Comparison of ENCODE assay signal across 9 mouse cellular contexts in the genomic region with DNA sequence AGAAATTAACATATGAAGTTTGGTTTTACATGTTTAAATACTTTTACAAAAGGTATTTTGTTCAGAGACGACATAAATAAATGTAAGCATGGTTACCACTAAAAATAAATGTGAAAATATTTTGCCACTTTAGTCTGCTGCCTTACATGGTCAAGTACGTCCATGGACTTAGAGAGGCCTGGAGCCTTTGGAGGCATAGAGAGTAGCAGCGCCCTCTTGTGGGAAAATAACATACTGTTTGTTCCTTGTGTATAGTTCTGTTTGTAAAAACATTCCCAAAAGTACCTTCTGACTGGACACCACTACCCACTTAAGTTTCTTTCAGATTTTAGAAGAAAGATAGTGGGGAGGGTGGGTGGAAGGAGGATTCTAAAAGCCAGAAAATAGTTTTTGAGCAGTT. TPM values are rescaled to one million over a fixed set of nuclear protein-coding genes. Genes with fewer than 3 reads are reported as not detected.
DNase-seq lines count a peak whose midpoint lies in the region; ATAC-seq and TF ChIP-seq lines count a peak whose summit lies in the region.
"Had no signal": no experiment of that assay in that cellular context is flagged by ENCODE, and none has a peak within 500 bp of the region (broad histone marks: within the 10 kb centered on the region; RNA-seq: fewer than 3 reads in every experiment).

No protein-coding gene starts in this region.

- no peaks in the 10 kb centered on the region for H3K27me3 ChIP-seq in forebrain, embryonic 14.5 days (replicated peaks; ENCODE audit: control insufficient read depth, insufficient read depth, low read length)
- H3K27me3 ChIP-seq in forebrain, embryonic 12.5 days = no peaks in the 10 kb centered on the region
- H3K27me3 ChIP-seq in liver, adult 2 months (ENCODE audit: control insufficient read depth, insufficient read depth, low read length) = no peaks in the 10 kb centered on the region
- no peaks in the 10 kb centered on the region for H3K27me3 ChIP-seq in liver, embryonic 11.5 days (replicated peaks; ENCODE audit: control insufficient read depth, insufficient read depth, low read length)
- H3K27me3 ChIP-seq: neural tube, embryonic 12.5 days had no signal

- no peak overlapping the region for H3K9ac ChIP-seq in forebrain, embryonic 14.5 days (ENCODE audit: low read length)
- no peak overlapping the region for H3K9ac ChIP-seq in forebrain, embryonic 12.5 days
- H3K9ac ChIP-seq in liver, adult 2 months (ENCODE audit: low read depth, low read length) = no peak overlapping the region
- no peak overlapping the region for H3K9ac ChIP-seq in liver, embryonic 11.5 days (ENCODE audit: low read depth, low read length)
- H3K9ac ChIP-seq: neural tube, embryonic 12.5 days had no signal

- H3K36me3 ChIP-seq in forebrain, embryonic 14.5 days (ENCODE audit: control insufficient read depth, insufficient read depth, low read length) = peaks cover 31% of the 10 kb centered on the region
- peaks cover 50% of the 10 kb centered on the region for H3K36me3 ChIP-seq in forebrain, embryonic 12.5 days (replicated peaks)
- peaks cover 31% of the 10 kb centered on the region for H3K36me3 ChIP-seq in liver, adult 2 months (ENCODE audit: control insufficient read depth, insufficient read depth, low read length)
- peaks cover 23% of the 10 kb centered on the region; the same call in 1 of the 2 replicates for H3K36me3 ChIP-seq in liver, embryonic 11.5 days (ENCODE audit: control insufficient read depth, insufficient read depth, low read length)

- WGBS in forebrain, embryonic 14.5 days = 35% methylated on average over 3 of the region's 3 CpGs
- WGBS in forebrain, embryonic 12.5 days = 43% methylated on average over 3 of the region's 3 CpGs
- 45% methylated on average over 3 of the region's 3 CpGs for WGBS in liver, adult 2 months
- WGBS in liver, embryonic 11.5 days = 49% methylated on average over 3 of the region's 3 CpGs

- no peak for ATAC-seq in forebrain, embryonic 14.5 days
- no peak for ATAC-seq in forebrain, embryonic 12.5 days (ENCODE audit: low FRiP score)
- ATAC-seq in liver, embryonic 11.5 days (replicated peaks; ENCODE audit: low FRiP score) = no peak

- H3K4me1 ChIP-seq in forebrain, embryonic 14.5 days (ENCODE audit: control insufficient read depth, insufficient read depth, low read length) = peaks cover 24% of the 10 kb centered on the region
- peaks cover 39% of the 10 kb centered on the region for H3K4me1 ChIP-seq in forebrain, embryonic 12.5 days
- H3K4me1 ChIP-seq in liver, adult 2 months (ENCODE audit: control insufficient read depth, insufficient read depth, low read length) = no peaks in the 10 kb centered on the region
- no peaks in the 10 kb centered on the region for H3K4me1 ChIP-seq in liver, embryonic 11.5 days (replicated peaks; ENCODE audit: control insufficient read depth, insufficient read depth, low read length)

- peaks cover 3% of the 10 kb centered on the region; the same call in 1 of the 2 replicates for H3K79me2 ChIP-seq in liver, adult 2 months (ENCODE audit: control insufficient read depth, insufficient read depth, low read length)

- peak; percentile 57 for TF ChIP-seq CTCF in liver, adult 2 months (IDR thresholded peaks at IDR 0.05; ENCODE audit: low read depth, low read length)

- TF ChIP-seq POLR2A in liver, adult 2 months (IDR thresholded peaks at IDR 0.05; ENCODE audit: extremely low read depth, insufficient read depth, low read length) = no peak

- peak; percentile 78 for DNase-seq in forebrain, embryonic 14.5 days (ENCODE audit: low spot score)
- peak; percentile 62 for DNase-seq in liver, adult 2 months (ENCODE audit: extremely low read depth, low read depth, low spot score)
- no peak for DNase-seq in liver, embryonic 11.5 days (ENCODE audit: low spot score)
- DNase-seq in MEL-GATA-1-ER (ENCODE audit: extremely low read depth, low read depth) = peak; percentile 10
- DNase-seq in embryo, embryonic 11.5 days (ENCODE audit: low read depth, low spot score) = peak; percentile 49
- peak; percentile 60 for DNase-seq in naive thymus-derived CD4-positive, alpha-beta T cell, adult 2 months (ENCODE audit: low read depth)
- no peak for DNase-seq in spleen, postnatal 4 days (ENCODE audit: low spot score in 2 of 2)

- H3K4me2 ChIP-seq in forebrain, embryonic 14.5 days (ENCODE audit: low read length) = no peak overlapping the region
- H3K4me2 ChIP-seq in forebrain, embryonic 12.5 days = no peak overlapping the region
- H3K4me2 ChIP-seq in liver, embryonic 11.5 days = no peak overlapping the region
- H3K4me2 ChIP-seq: neural tube, embryonic 12.5 days had no signal

- H3K27ac ChIP-seq in forebrain, embryonic 14.5 days (ENCODE audit: low read depth, low read length) = no peak overlapping the region
- H3K27ac ChIP-seq in forebrain, embryonic 12.5 days = no peak overlapping the region
- no peak overlapping the region for H3K27ac ChIP-seq in liver, adult 2 months (replicated peaks; ENCODE audit: insufficient read depth, low read depth, low read length)
- no peak overlapping the region for H3K27ac ChIP-seq in liver, embryonic 11.5 days (ENCODE audit: low read depth, low read length)
- H3K27ac ChIP-seq: neural tube, embryonic 12.5 days had no signal

- no peaks in the 10 kb centered on the region for H3K9me3 ChIP-seq in forebrain, embryonic 14.5 days (replicated peaks; ENCODE audit: control insufficient read depth, low read length)
- H3K9me3 ChIP-seq in forebrain, embryonic 12.5 days = no peaks in the 10 kb centered on the region
- H3K9me3 ChIP-seq in liver, embryonic 11.5 days (ENCODE audit: control insufficient read depth, low read length) = no peaks in the 10 kb centered on the region
- H3K9me3 ChIP-seq: neural tube, embryonic 12.5 days had no signal

- H3K4me3 ChIP-seq in forebrain, embryonic 14.5 days (ENCODE audit: low read depth, low read length) = no peak overlapping the region
- H3K4me3 ChIP-seq in forebrain, embryonic 12.5 days (replicated peaks) = no peak overlapping the region
- H3K4me3 ChIP-seq in liver, adult 2 months (ENCODE audit: insufficient read depth, low read depth, low read length) = no peak overlapping the region
- no peak overlapping the region for H3K4me3 ChIP-seq in liver, embryonic 11.5 days (ENCODE audit: low read depth, low read length)
- H3K4me3 ChIP-seq: neural tube, embryonic 12.5 days had no signal

RNA-seq across cellular contexts. Expression of a gene that starts 34.0 kb away (rescaled TPM):
- 102 and 105 TPM in 2 replicates for polyA plus RNA-seq in forebrain, embryonic 14.5 days (2014; fragmentation: Nextera tagmentation; extraction: Ambion mirVana)
- 113 and 117 TPM in 2 replicates for polyA plus RNA-seq in forebrain, embryonic 12.5 days (2016; fragmentation: Nextera tagmentation; extraction: Ambion mirVana)
- 19.3 and 23.4 TPM in 2 replicates for total RNA-seq in liver, adult 2 months (2014; rRNA removed)
- polyA plus RNA-seq in liver, adult 2 months (2012; rRNA removed) = 45.2 and 48.6 TPM in 2 replicates
- 81.0 and 85.3 TPM in 2 replicates for polyA plus RNA-seq in liver, embryonic 11.5 days (2014; fragmentation: Nextera tagmentation; extraction: Ambion mirVana)

RNA-seq across cellular contexts. Expression of a gene that starts 52.6 kb away (rescaled TPM):
- polyA plus RNA-seq in forebrain, embryonic 14.5 days (2014; fragmentation: Nextera tagmentation; extraction: Ambion mirVana) = 57.2 and 71.2 TPM in 2 replicates
- polyA plus RNA-seq in forebrain, embryonic 12.5 days (2016; fragmentation: Nextera tagmentation; extraction: Ambion mirVana) = 55.8 and 62.6 TPM in 2 replicates
- total RNA-seq in liver, adult 2 months (2014; rRNA removed) = 3.4 and 6.2 TPM in 2 replicates
- polyA plus RNA-seq in liver, adult 2 months (2012; rRNA removed) = 5.7 and 7.3 TPM in 2 replicates
- 5.2 and 5.3 TPM in 2 replicates for polyA plus RNA-seq in liver, embryonic 11.5 days (2014; fragmentation: Nextera tagmentation; extraction: Ambion mirVana)

Comparison
In these comparisons a context has a peak if more than half of its experiments do, and no peak if none do; other contexts are left out.
1. DNase-seq: peak in forebrain, embryonic 14.5 days (single experiment), liver, adult 2 months (single experiment), MEL-GATA-1-ER (single experiment), embryo, embryonic 11.5 days (single experiment) and naive thymus-derived CD4-positive, alpha-beta T cell, adult 2 months (single experiment); none in liver, embryonic 11.5 days (single experiment) and spleen, postnatal 4 days (0 of 2).